ENCODE assay signal across 20 mouse cellular contexts in genomic region chr2:136511073-136511472, GRCm38 (mm10). TPM values are rescaled to one million over a fixed set of nuclear protein-coding genes. Genes with fewer than 3 reads are reported as not detected.
DNase-seq lines count a peak whose midpoint lies in the region; ATAC-seq lines count a peak whose summit lies in the region.
"Had no signal": no experiment of that assay in that cellular context is flagged by ENCODE, and none has a peak within 500 bp of the region (broad histone marks: within the 10 kb centered on the region; RNA-seq: fewer than 3 reads in every experiment).

No protein-coding gene starts in this region.

- ATAC-seq in midbrain, embryonic 11.5 days (ENCODE audit: low FRiP score): peak; percentile 64
- no peak for ATAC-seq in midbrain, embryonic 13.5 days
- ATAC-seq in hindbrain, embryonic 15.5 days (ENCODE audit: low FRiP score, low read depth): 0 out of 2 replicates have a peak, but pooled peaks have one; percentile 56
- ATAC-seq: activated CD4-positive, CD25-positive, alpha-beta regulatory T cell, adult 4 months; liver, embryonic 12.5 days had no signal

- H3K9me3 ChIP-seq in midbrain, embryonic 11.5 days (ENCODE audit: control insufficient read depth, low read length): no peaks in the 10 kb centered on the region
- no peaks in the 10 kb centered on the region for H3K9me3 ChIP-seq in midbrain, embryonic 13.5 days
- H3K9me3 ChIP-seq in forebrain, embryonic 10.5 days: no peaks in the 10 kb centered on the region
- no peaks in the 10 kb centered on the region for H3K9me3 ChIP-seq in hindbrain, embryonic 15.5 days
- H3K9me3 ChIP-seq: embryonic facial prominence, embryonic 12.5 days; liver, embryonic 12.5 days had no signal

- no peaks in the 10 kb centered on the region for H3K36me3 ChIP-seq in midbrain, embryonic 11.5 days (ENCODE audit: control insufficient read depth, insufficient read depth, low read length)
- H3K36me3 ChIP-seq in midbrain, embryonic 13.5 days: no peaks in the 10 kb centered on the region
- H3K36me3 ChIP-seq in forebrain, embryonic 10.5 days (replicated peaks): no peaks in the 10 kb centered on the region
- H3K36me3 ChIP-seq in hindbrain, embryonic 15.5 days: no peaks in the 10 kb centered on the region
- H3K36me3 ChIP-seq: embryonic facial prominence, embryonic 12.5 days; liver, embryonic 12.5 days had no signal

- intact Hi-C loops in left cerebral cortex, postnatal 10 days (cut with DNase I): no loop called here

- H3K4me1 ChIP-seq in midbrain, embryonic 11.5 days (ENCODE audit: control insufficient read depth, insufficient read depth, low read length): no peaks in the 10 kb centered on the region
- H3K4me1 ChIP-seq in midbrain, embryonic 13.5 days (replicated peaks): peaks cover 4% of the 10 kb centered on the region; the same call in 1 of the 2 replicates
- H3K4me1 ChIP-seq in forebrain, embryonic 10.5 days: peaks cover 22% of the 10 kb centered on the region
- no peaks in the 10 kb centered on the region for H3K4me1 ChIP-seq in hindbrain, embryonic 15.5 days (replicated peaks)
- H3K4me1 ChIP-seq: embryonic facial prominence, embryonic 12.5 days; liver, embryonic 12.5 days had no signal

- 17% methylated on average over 5 of the region's 5 CpGs for WGBS in midbrain, embryonic 11.5 days
- whole genome bisulfite sequencing in midbrain, embryonic 13.5 days: 12% methylated on average over 5 of the region's 5 CpGs
- 20% methylated on average over 5 of the region's 5 CpGs for WGBS in forebrain, embryonic 10.5 days
- 7% methylated on average over 5 of the region's 5 CpGs for WGBS in hindbrain, embryonic 15.5 days

- no peak for DNase-seq in midbrain, embryonic 11.5 days (ENCODE audit: low spot score, missing footprints)
- peak; percentile 44 for DNase-seq in adipocyte (ENCODE audit: low spot score)
- peak; percentile 44 for DNase-seq in forebrain, embryonic 10.5 days (ENCODE audit: extremely low spot score, low spot score)
- no peak for DNase-seq in thymus, postnatal 10 days (ENCODE audit: low spot score in 2 of 2)
- no peak for DNase-seq in cerebellum, adult 11-12 months
- DNase-seq in left cerebral cortex, postnatal 10 days (ENCODE audit: extremely low spot score in 1 of 2, low spot score in 2 of 2): no peak
- DNase-seq: cerebellum, adult 18-20 months; gastrocnemius, postnatal 10 days; heart, postnatal 4 days; kidney, adult 2 months; right cerebral cortex, postnatal 25 days; thymus, postnatal 25 days had no signal

- H3K4me3 ChIP-seq in midbrain, embryonic 11.5 days (ENCODE audit: low read depth, low read length): no peak overlapping the region
- H3K4me3 ChIP-seq in midbrain, embryonic 13.5 days (replicated peaks): no peak overlapping the region
- H3K4me3 ChIP-seq in forebrain, embryonic 10.5 days: no peak overlapping the region
- no peak overlapping the region for H3K4me3 ChIP-seq in hindbrain, embryonic 15.5 days
- H3K4me3 ChIP-seq: embryonic facial prominence, embryonic 12.5 days; liver, embryonic 12.5 days had no signal

- no peak overlapping the region for H3K4me2 ChIP-seq in midbrain, embryonic 11.5 days
- no peak overlapping the region for H3K4me2 ChIP-seq in midbrain, embryonic 13.5 days (replicated peaks)
- H3K4me2 ChIP-seq in hindbrain, embryonic 15.5 days: no peak overlapping the region
- H3K4me2 ChIP-seq: embryonic facial prominence, embryonic 12.5 days; heart, embryonic 11.5 days; liver, embryonic 12.5 days had no signal

- no peak overlapping the region for H3K27ac ChIP-seq in midbrain, embryonic 11.5 days (ENCODE audit: low read depth, low read length)
- H3K27ac ChIP-seq in midbrain, embryonic 13.5 days: no peak overlapping the region
- H3K27ac ChIP-seq in forebrain, embryonic 10.5 days: no peak overlapping the region; the same call in 1 of the 2 replicates
- H3K27ac ChIP-seq in hindbrain, embryonic 15.5 days (replicated peaks): no peak overlapping the region
- H3K27ac ChIP-seq: embryonic facial prominence, embryonic 12.5 days; liver, embryonic 12.5 days had no signal

- H3K9ac ChIP-seq in midbrain, embryonic 11.5 days (ENCODE audit: low read length): no peak overlapping the region
- H3K9ac ChIP-seq in midbrain, embryonic 13.5 days (replicated peaks): no peak overlapping the region
- no peak overlapping the region for H3K9ac ChIP-seq in hindbrain, embryonic 15.5 days
- H3K9ac ChIP-seq: embryonic facial prominence, embryonic 12.5 days; liver, embryonic 12.5 days had no signal

- no peaks in the 10 kb centered on the region for H3K27me3 ChIP-seq in midbrain, embryonic 11.5 days (ENCODE audit: control insufficient read depth, insufficient read depth, low read length)
- peaks cover 5% of the 10 kb centered on the region; the same call in 1 of the 2 replicates for H3K27me3 ChIP-seq in midbrain, embryonic 13.5 days
- peaks cover 18% of the 10 kb centered on the region for H3K27me3 ChIP-seq in forebrain, embryonic 10.5 days (ENCODE audit: poor library complexity, severe bottlenecking)
- H3K27me3 ChIP-seq in hindbrain, embryonic 15.5 days: no peaks in the 10 kb centered on the region
- H3K27me3 ChIP-seq: embryonic facial prominence, embryonic 12.5 days; liver, embryonic 12.5 days had no signal

RNA-seq across cellular contexts. Expression of gene Ankef1, which starts 9.4 kb away (rescaled TPM):
- 0.52 and 0.63 TPM in 2 replicates for polyA plus RNA-seq in midbrain, embryonic 11.5 days (2014; fragmentation: Nextera tagmentation; extraction: Ambion mirVana)
- polyA plus RNA-seq in midbrain, embryonic 13.5 days (2015; fragmentation: Nextera tagmentation; extraction: Ambion mirVana): 0.46 and 0.61 TPM in 2 replicates
- 0.70 and 0.79 TPM in 2 replicates for polyA plus RNA-seq in forebrain, embryonic 10.5 days (2016; fragmentation: Nextera tagmentation; extraction: Ambion mirVana)
- polyA plus RNA-seq in hindbrain, embryonic 15.5 days (2015; fragmentation: Nextera tagmentation; extraction: Ambion mirVana): 0.83 and 0.97 TPM in 2 replicates
- 1 to 10 TPM; 1.5 to 1.7 TPM for total RNA-seq in left cerebral cortex, postnatal 10 days (2021)
- total RNA-seq: megakaryocyte-erythroid progenitor cell, adult 5-6 weeks had no signal
- polyA plus RNA-seq: activated CD4-positive, CD25-positive, alpha-beta regulatory T cell, adult 4 months; C2C12; liver, embryonic 12.5 days had no signal

Comparison
In these comparisons a context has a peak if more than half of its experiments do, and no peak if none do; other contexts are left out.
1. DNase-seq: peak in adipocyte (single experiment) and forebrain, embryonic 10.5 days (single experiment); none in midbrain, embryonic 11.5 days (single experiment), thymus, postnatal 10 days (0 of 2), cerebellum, adult 11-12 months (single experiment) and left cerebral cortex, postnatal 10 days (0 of 2).